Mouse (Mus musculus): Measurements from ENCODE around the gene Sc5d. TPM values are rescaled to one million over a fixed set of nuclear protein-coding genes. Genes with fewer than 3 reads are reported as not detected.

Sc5d gene
- total and polyA plus RNA-seq, 3 experiments, result 23.3 to 111 (median 77.4) TPM

DNA sequence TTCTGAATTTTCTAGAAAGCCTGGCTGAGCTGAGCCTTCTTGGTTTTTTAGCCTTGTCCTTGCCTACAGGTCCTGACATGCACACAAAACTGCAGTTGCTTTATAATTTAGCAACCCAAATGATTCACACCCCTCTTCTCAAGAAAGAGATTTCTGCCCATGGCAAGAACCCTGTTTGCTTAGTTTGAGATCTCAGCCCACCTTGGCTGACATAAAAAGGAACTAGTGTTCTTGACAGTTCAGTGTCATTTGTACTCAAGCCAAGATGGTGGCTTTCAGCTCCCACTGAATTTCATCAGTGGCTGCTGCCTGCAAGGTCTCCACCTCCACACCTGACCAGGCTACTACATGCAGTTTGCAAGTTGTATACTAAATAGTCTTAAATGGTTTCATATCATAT lies 13.1 kb upstream of the Sc5d start:
- in situ Hi-C loops (cut with MboI; ENCODE audit: low pct_ligation_motif_present, low pct_unique_long_range_greater_than_20kb, low sequenced_read_pairs) (no loop called here), dilution Hi-C loops (cut with MboI; ENCODE audit: extremely low pct_ligation_motif_present, extremely low pct_unique_long_range_greater_than_20kb, low sequenced_read_pairs) (no loop called here)
- Histone ChIP-seq H3K4me2 (ENCODE audit: insufficient read depth, low read depth, poor library complexity, severe bottlenecking) (no peak overlapping the region), H3K79me2 (replicated peaks; ENCODE audit: control insufficient read depth, extremely low read depth, insufficient read depth, poor library complexity, severe bottlenecking) (no peaks in the 10 kb centered on the region), H3K9me3 (replicated peaks; ENCODE audit: low read length) (peaks cover 4% of the 10 kb centered on the region), H3K27ac (ENCODE audit: insufficient read depth, low read depth) (no peak overlapping the region), H3K9ac (ENCODE audit: insufficient read depth, low read depth) (no peak overlapping the region), H3K4me3 (replicated peaks in 1 of 3; ENCODE audit: low read depth in 2 of 3, low read length in 2 of 3, poor library complexity in 1 of 3) (no peak overlapping the region), H3K27me3 (replicated peaks) (no peaks in the 10 kb centered on the region), H3K4me1 (ENCODE audit: control insufficient read depth in 1 of 2, insufficient read depth in 2 of 2) (peaks cover 4 to 18% of the 10 kb centered on the region in 2 experiments), H3K36me3 (replicated peaks in 1 of 2; ENCODE audit: control insufficient read depth in 1 of 2, insufficient read depth in 1 of 2, low read length in 1 of 2) (no peaks in the 10 kb centered on the region)
- TF ChIP-seq NELFE (IDR thresholded peaks at IDR 0.05; ENCODE audit: low read depth, low read length) (no peak), MAZ (IDR thresholded peaks at IDR 0.05; ENCODE audit: low read depth, low read length) (no peak), IRF4 (IDR thresholded peaks at IDR 0.05; ENCODE audit: low read depth, low read length) (no peak)
- DNase-seq (ENCODE audit: extremely low read depth), result no peak

GRCm38 (mm10) chr9:42275761-42276145 lies 11.7 kb upstream of the Sc5d start:
- Histone ChIP-seq H3K4me3 (replicated peaks in 1 of 3; ENCODE audit: low read depth in 2 of 3, low read length in 2 of 3, poor library complexity in 1 of 3) (no peak overlapping the region), H3K4me2 (ENCODE audit: insufficient read depth, low read depth, poor library complexity, severe bottlenecking) (no peak overlapping the region), H3K27ac (ENCODE audit: insufficient read depth, low read depth) (no peak overlapping the region), H3K36me3 (replicated peaks in 1 of 2; ENCODE audit: control insufficient read depth in 1 of 2, insufficient read depth in 1 of 2, low read length in 1 of 2) (no peaks in the 10 kb centered on the region), H3K27me3 (replicated peaks) (no peaks in the 10 kb centered on the region), H3K9me3 (replicated peaks; ENCODE audit: low read length) (no peaks in the 10 kb centered on the region), H3K79me2 (replicated peaks; ENCODE audit: control insufficient read depth, extremely low read depth, insufficient read depth, poor library complexity, severe bottlenecking) (no peaks in the 10 kb centered on the region), H3K4me1 (ENCODE audit: control insufficient read depth in 1 of 2, insufficient read depth in 2 of 2) (peaks cover 4 to 19% of the 10 kb centered on the region in 2 experiments), H3K9ac (ENCODE audit: insufficient read depth, low read depth) (no peak overlapping the region)
- TF ChIP-seq ZC3H11A (IDR thresholded peaks at IDR 0.05; ENCODE audit: low read depth, low read length), result no peak
- TF ChIP-seq SMC3 (IDR thresholded peaks at IDR 0.05; ENCODE audit: low read depth, low read length), result no peak
- TF ChIP-seq CHD1 (IDR thresholded peaks at IDR 0.05; ENCODE audit: low read depth, low read length), result no peak
- no peak for TF ChIP-seq CTCF (conservative IDR thresholded peaks at IDR 0.05 in 1 of 2, IDR thresholded peaks at IDR 0.05 in 1 of 2; ENCODE audit: low read depth in 2 of 2, low read length in 2 of 2)
- no peak for TF ChIP-seq RCOR1 (conservative IDR thresholded peaks at IDR 0.05; ENCODE audit: low read depth, low read length)
- no peak for TF ChIP-seq NELFE (IDR thresholded peaks at IDR 0.05; ENCODE audit: low read depth, low read length)
- no peak for TF ChIP-seq MAZ (IDR thresholded peaks at IDR 0.05; ENCODE audit: low read depth, low read length)
- TF ChIP-seq EP300 (IDR thresholded peaks at IDR 0.05; ENCODE audit: low read length), result no peak
- no peak for TF ChIP-seq GABPA (IDR thresholded peaks at IDR 0.05; ENCODE audit: insufficient replicate concordance, low read depth, low read length)
- no peak for TF ChIP-seq SIN3A (IDR thresholded peaks at IDR 0.05; ENCODE audit: low read length)
- TF ChIP-seq USF1 (IDR thresholded peaks at IDR 0.05; ENCODE audit: low read depth, low read length), result no peak
- no peak for TF ChIP-seq NRF1 (IDR thresholded peaks at IDR 0.05; ENCODE audit: low read depth, low read length)
- TF ChIP-seq MAFK (IDR thresholded peaks at IDR 0.05; ENCODE audit: insufficient replicate concordance, low read length), result no peak
- TF ChIP-seq BHLHE40 (IDR thresholded peaks at IDR 0.05; ENCODE audit: low read depth, low read length), result no peak
- no peak for TF ChIP-seq JUND (conservative IDR thresholded peaks at IDR 0.05; ENCODE audit: low read depth, low read length)
- no peak for TF ChIP-seq ZKSCAN1 (IDR thresholded peaks at IDR 0.05; ENCODE audit: borderline replicate concordance, low read depth, low read length)
- TF ChIP-seq ETS1 (conservative IDR thresholded peaks at IDR 0.05; ENCODE audit: low read depth, low read length), result no peak
- dilution Hi-C loops (cut with MboI; ENCODE audit: extremely low pct_ligation_motif_present, extremely low pct_unique_long_range_greater_than_20kb, low sequenced_read_pairs), result no loop called here
- DNase-seq (ENCODE audit: extremely low read depth), result no peak
- in situ Hi-C loops (cut with MboI; ENCODE audit: low pct_ligation_motif_present, low pct_unique_long_range_greater_than_20kb, low sequenced_read_pairs), result no loop called here
